Mouse (Mus musculus) left cerebral cortex, postnatal 25 days (tissue): ENCODE results near the gene Camk2d. TPM values are rescaled to one million over a fixed set of nuclear protein-coding genes. Genes with fewer than 3 reads are reported as not detected.

ENCODE experiments used
- DNase-seq, 2 experiments: peaks; one replicate each; pipeline ENCODE4 v3.0.0; 2022; ENCODE audit warnings: low spot score in 2 of 2, mixed read lengths in 1 of 2
- intact Hi-C: fragments of 180-260 bp; cut with DNase I; formaldehyde crosslinking; loops from one replicate; pipeline ENCODE4 v1.15.1; 2025
- total RNA-seq, 2 experiments: library from RNA; stranded (reverse); gene quantifications; 2 replicates each; pipeline ENCODE4 v1.2.3; 2021

Gene Camk2d
- 100 to 1,000 TPM; 174 to 178 TPM for total RNA-seq

- DNase-seq: peak; percentile 94 to 95
- intact Hi-C loops: loop anchor here (2.0 to 10.0 kb wide), 3 partner anchors 96 to 299 kb away; no protein-coding TSS in a partner anchor
Measured at GRCm38 (mm10) chr3:126596086-126596485, at the start of gene Camk2d. Gene Camk2d, plus strand, starts transcription at chr3:126596302.

GRCm38 (mm10) chr3:126547941-126548340, 48.2 kb upstream of the Camk2d start:
- intact Hi-C loops: no loop called here
- no peak for DNase-seq

GRCm38 (mm10) chr3:126563646-126564045, 32.5 kb upstream of the Camk2d start:
- no peak for DNase-seq
- intact Hi-C loops: no loop called here

GRCm38 (mm10) chr3:126570628-126571027, 25.5 kb upstream of the Camk2d start:
- no peak for DNase-seq
- intact Hi-C loops: no loop called here

- intact Hi-C loops: no loop called here
- DNase-seq: no peak
Measured at GRCm38 (mm10) chr3:126572915-126573314, 23.2 kb upstream of the Camk2d start.

GRCm38 (mm10) chr3:126575927-126576326, 20.2 kb upstream of the Camk2d start:
- intact Hi-C loops: no loop called here
- DNase-seq: no peak

GRCm38 (mm10) chr3:126586134-126586533, 10.0 kb upstream of the Camk2d start:
- peak in 1 of 2 experiments; percentile 34 for DNase-seq
- intact Hi-C loops: no loop called here

GRCm38 (mm10) chr3:126587477-126587876, 8.6 kb upstream of the Camk2d start:
- intact Hi-C loops: no loop called here
- DNase-seq: no peak

- intact Hi-C loops: no loop called here
- DNase-seq: no peak
Measured at GRCm38 (mm10) chr3:126589556-126589955, 6.5 kb upstream of the Camk2d start.

GRCm38 (mm10) chr3:126595456-126595855, 646 bp upstream of the Camk2d start:
- DNase-seq: no peak
- intact Hi-C loops: loop anchor here (5.0 to 10.0 kb wide), 2 partner anchors 97 to 299 kb away; no protein-coding TSS in a partner anchor

GRCm38 (mm10) chr3:126596491-126597160, 524 bp downstream of the Camk2d start:
- peak; percentile 76 to 82 for DNase-seq
- intact Hi-C loops: loop anchor here (2.0 to 10.0 kb wide), 3 partner anchors 96 to 298 kb away; no protein-coding TSS in a partner anchor

GRCm38 (mm10) chr3:126597161-126597595, 1.1 kb downstream of the Camk2d start:
- intact Hi-C loops: loop anchor here (2.0 to 10.0 kb wide), 3 partner anchors 95 to 298 kb away; no protein-coding TSS in a partner anchor

GRCm38 (mm10) chr3:126597596-126598328, 1.7 kb downstream of the Camk2d start:
- DNase-seq: peak; percentile 37 to 41
- intact Hi-C loops: loop anchor here (2.0 to 10.0 kb wide), 3 partner anchors 95 to 297 kb away; no protein-coding TSS in a partner anchor

More at GRCm38 (mm10) chr3:126597161-126597595, 1.1 kb downstream of the Camk2d start:
- peak; percentile 55 to 76 for DNase-seq

- intact Hi-C loops: loop anchor here (5.0 to 10.0 kb wide), 2 partner anchors 94 to 296 kb away; no protein-coding TSS in a partner anchor
Measured at GRCm38 (mm10) chr3:126598329-126598676, 2.2 kb downstream of the Camk2d start.

GRCm38 (mm10) chr3:126598881-126599280, 2.8 kb downstream of the Camk2d start:
- intact Hi-C loops: loop anchor here (5.0 to 10.0 kb wide), 2 partner anchors 93 to 296 kb away; no protein-coding TSS in a partner anchor
- no peak for DNase-seq

More at GRCm38 (mm10) chr3:126598329-126598676, 2.2 kb downstream of the Camk2d start:
- no peak for DNase-seq

GRCm38 (mm10) chr3:126599335-126599734, 3.2 kb downstream of the Camk2d start:
- intact Hi-C loops: loop anchor here (5.0 to 10.0 kb wide), 2 partner anchors 93 to 295 kb away; no protein-coding TSS in a partner anchor

GRCm38 (mm10) chr3:126599936-126600335, 3.8 kb downstream of the Camk2d start:
- no peak for DNase-seq
- intact Hi-C loops: loop anchor here (5.0 to 10.0 kb wide), 2 partner anchors 92 to 295 kb away; no protein-coding TSS in a partner anchor

More at GRCm38 (mm10) chr3:126599335-126599734, 3.2 kb downstream of the Camk2d start:
- DNase-seq: no peak

- DNase-seq: no peak
- intact Hi-C loops: no loop called here
Measured at GRCm38 (mm10) chr3:126602772-126603171, 6.7 kb downstream of the Camk2d start.

GRCm38 (mm10) chr3:126604656-126605434, 8.7 kb downstream of the Camk2d start:
- intact Hi-C loops: no loop called here
- no peak for DNase-seq
